Mouse (Mus musculus) common myeloid progenitor, adult 5-6 weeks (primary cell): ENCODE data around the gene Ece1. TPM values are rescaled to one million over a fixed set of nuclear protein-coding genes. Genes with fewer than 3 reads are reported as not detected.

ENCODE experiments used
- ATAC-seq: replicated peaks from 2 replicates; pipeline ENCODE4 v1.8.0; 2016; ENCODE audit warnings: low read depth, mild to moderate bottlenecking, moderate TSS enrichment, inconsistent platforms; ENCODE audit not compliant: poor library complexity, severe bottlenecking
- total RNA-seq: library from RNA; stranded (forward); fragments of 200-1000, 187-1606 nt; gene quantifications from 2 replicates; pipeline ENCODE4 v1.2.3, GENCODE M21; 2017

Ece1 gene
- total RNA-seq, 1 experiment from 2014 or later = 8.9 TPM

DNA sequence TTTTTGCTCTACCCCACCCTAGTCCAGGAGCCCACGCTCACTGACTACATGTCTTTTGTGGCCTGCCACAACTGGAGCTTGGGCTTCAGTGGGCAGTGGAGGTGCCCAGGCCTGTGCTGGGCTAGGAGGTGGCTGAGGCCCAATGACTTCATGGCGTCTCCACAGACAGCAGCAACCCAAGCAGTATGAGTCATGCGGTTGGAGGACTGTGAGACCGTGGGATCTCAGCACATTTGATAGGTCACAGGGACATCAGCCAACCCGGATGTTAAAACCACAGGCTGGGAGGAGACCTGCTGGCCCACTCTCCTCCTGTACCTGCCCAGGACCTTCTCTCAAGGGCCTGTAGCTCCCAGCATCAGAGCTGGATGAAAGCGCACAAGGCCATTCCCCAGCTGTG, 8.2 kb upstream of the Ece1 start:
- peak; percentile 76 for ATAC-seq

DNA sequence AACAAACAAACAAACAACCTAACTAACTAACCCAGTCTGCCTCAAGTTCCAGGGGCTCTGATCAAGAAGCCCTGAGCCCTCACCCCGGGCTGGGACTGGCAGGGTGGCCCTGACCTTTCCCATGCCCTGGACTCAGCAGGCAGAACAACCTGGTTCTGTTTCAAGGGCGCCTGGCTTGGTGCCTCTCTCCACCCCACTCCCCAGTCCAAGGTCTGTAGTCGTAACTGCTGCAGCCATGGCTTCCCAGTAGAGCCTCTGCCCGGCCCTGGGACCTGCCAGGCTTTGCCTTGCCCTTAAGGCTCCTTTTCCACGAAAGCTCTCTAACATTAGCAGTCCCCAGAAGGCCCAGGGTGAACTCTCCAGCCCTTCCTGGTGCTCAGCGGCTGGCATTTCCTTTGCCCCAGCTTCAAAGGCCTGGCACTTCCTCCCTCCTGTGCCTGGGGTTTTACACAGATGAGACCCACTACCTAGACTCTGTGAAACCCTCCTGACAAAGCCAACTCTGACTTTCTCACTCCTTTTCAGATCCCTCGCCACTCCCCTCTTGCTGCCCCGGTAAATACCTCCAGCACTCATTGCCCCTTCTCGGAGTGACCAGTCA, 6.2 kb upstream of the Ece1 start:
- ATAC-seq = no peak

DNA sequence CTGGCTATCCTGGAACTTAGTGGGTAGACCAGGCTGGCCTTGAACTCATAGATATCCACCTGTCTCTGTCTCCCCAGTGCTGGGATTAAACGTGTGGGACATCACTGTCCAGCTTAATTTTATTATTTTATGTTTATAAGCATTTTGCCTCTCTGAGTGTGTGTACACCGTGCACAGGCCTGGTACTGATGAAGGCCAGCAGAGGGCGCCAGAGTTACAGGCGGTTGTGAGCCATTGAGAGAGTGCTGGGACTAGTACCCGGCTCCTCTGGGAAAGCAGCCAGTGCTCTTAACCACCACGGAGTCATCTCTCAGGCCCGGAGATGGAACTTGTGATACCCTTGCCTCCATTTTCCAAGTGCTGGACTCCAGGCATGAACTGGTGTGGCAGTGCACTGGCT, 4.9 kb upstream of the Ece1 start:
- ATAC-seq = no peak

DNA sequence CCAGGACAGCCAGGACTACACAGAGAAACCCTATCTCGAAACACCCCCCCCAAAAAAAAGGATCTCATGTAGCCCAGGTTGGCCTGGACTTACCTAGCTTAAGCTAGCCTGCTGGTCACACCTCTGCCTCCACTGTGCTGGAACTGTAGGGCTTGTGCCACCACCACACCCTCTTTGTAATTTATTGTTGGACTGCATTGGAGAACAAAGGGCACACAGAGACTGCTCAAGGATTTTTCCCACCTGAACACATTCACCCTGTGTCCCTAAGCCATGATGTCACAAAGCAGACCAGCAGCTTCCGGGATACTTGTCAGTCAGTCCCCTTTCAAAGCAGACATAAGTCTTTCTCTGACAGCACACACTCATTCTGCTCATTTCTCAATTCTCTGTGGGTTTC, 3.7 kb upstream of the Ece1 start:
- no peak for ATAC-seq

DNA sequence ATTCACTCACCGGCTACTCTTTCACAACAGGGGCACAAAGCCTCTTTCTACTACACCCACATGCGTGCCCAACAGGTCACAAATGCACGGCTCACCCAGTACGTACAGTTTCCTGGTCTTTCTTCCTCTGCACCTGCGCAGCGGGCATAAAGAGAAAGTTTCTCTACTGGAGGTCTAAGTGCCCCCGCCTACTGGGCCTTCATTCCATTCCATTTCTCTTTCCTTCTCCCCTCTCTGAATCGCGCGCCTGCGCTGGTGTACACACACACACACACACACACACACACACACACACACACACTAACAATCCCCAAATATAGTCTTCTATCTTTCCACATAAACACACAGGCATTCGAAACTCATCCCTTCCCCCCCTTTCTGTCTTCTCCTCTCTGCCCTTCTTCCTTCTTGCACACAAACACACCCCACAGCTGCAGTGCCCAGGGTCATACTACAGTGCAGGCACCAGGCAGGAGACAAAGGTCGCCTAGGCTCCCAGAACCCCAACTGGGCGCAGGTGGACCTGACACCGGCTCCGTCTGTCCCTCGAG, 501 bp upstream of the Ece1 start:
- peak; percentile 47 for ATAC-seq

DNA sequence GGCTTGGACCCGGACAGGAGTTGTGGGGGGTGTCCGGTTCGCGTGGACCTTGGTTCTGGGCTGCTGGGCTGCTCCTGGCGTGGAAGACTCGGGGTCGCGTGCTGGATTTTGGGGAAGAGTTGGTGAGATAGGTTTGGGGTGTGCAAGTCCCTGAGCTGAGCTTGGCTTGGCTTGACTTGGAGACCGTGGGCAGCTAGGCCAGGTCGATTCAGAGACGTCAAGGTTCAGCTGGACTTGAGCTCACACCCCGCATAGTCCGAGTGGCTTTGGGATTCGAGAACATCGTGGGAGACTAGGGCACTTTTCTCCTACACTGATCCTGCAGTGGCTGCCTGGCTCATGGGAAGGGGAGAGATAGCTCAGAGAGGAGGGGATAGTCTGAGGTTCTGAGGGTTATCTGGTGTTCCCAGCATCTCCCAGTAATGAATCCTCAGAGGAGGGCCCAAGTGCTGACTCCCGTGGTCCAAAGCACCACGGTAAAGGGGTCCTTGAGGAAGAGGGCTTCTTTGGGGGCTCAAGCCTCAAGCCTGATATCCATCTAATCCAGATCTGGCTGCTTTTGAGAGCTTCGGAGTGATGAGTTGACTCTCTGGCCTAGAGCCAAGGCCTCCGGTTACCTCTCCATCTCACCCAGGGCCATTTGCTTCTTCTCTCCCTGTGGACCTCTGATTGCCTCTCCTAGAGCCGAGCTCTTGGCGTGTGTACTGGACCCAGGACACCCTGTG, 641 bp downstream of the Ece1 start:
- ATAC-seq = no peak

DNA sequence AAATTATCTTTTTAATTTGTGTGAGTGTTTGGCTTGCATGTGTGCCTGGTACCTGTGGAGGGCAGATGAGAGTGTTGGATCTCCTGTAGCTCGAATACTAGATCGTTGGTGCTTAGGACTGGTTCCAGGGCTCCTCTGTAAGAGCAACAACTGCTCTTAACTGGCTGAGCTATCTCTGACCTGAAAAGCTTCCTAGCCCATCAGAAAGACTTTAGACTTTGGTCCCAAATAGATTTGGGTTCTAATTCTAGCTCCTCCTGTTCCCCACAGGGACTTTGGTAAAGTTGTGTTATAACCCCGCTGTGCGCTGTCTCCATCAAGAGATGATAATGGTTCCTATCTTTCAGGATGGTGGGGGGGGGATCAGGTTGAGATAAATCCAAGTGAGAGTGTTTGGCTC, 2.0 kb downstream of the Ece1 start:
- no peak for ATAC-seq

DNA sequence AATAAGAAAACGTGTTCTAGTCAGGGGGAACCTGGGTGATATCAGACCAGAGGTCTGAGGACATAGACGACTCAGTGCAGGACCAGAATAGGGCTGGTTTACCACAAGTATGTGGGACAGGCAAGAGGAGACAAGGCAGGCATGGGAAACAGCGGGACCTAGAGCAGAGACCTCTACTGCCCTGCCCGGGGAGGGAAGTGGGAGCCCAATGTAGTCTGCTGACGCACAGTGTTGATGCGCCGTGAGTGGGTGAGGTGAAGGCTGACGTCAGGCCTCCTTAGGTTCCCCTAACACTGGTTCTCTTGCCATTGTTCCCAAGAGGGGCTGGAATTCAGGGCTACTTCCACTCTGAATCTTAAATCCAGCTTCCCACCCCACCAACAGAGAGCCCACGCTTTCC, 2.7 kb downstream of the Ece1 start:
- peak; percentile 19; the same call in 1 of the 2 replicates for ATAC-seq

DNA sequence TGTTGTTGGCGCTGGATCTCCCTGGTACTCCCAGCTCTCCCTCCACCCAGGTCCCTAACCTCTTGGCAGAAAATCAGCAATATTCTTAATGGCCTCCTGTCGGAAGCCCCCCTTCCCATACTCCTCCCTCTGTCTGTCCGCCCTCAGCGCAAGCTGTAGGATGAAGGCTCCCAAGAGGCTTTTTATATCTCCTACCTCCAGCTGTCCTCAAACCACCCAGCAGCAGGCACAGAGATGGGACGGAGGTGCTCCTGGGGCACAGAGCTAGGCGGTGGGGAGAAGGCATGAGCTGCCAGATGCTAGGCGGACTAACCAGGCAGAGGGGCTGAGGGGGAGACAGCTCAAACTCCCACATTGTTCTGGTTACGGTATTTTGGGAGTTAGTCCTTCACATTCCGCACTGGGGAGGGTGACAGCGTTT, 3.2 kb downstream of the Ece1 start:
- no peak for ATAC-seq

DNA sequence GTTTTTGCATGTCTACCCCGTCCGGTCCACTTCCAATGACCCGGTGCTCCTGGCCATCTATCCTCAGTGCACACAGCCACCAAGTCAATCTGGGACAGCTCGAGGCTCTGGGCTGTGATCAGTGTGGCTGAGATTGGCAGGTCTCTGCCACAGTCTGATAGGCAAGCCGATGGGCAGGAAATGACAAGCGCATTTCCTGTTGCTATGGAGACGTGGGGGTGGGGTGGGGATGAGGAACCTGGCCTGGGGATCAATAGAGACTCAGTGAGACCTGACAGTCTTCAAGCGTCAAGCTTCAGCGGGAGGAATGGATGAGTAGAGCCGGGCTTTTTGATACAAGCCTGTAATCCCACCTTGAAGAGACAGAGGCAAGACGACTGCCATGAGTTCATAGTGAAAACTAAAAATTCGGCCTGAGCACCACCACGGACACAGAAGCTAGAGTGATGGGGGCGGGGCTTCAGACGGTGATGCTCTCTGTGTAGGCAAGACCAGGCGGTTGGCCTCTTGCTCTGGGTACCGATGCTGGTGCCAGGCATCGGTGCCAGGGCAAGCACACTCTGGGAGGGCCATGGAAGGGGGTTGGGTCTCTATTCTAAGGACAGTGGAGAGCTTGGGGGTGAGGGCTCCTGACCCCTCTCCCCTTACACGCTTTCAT, 4.3 kb downstream of the Ece1 start:
- ATAC-seq = peak; percentile 7; the same call in 1 of the 2 replicates

DNA sequence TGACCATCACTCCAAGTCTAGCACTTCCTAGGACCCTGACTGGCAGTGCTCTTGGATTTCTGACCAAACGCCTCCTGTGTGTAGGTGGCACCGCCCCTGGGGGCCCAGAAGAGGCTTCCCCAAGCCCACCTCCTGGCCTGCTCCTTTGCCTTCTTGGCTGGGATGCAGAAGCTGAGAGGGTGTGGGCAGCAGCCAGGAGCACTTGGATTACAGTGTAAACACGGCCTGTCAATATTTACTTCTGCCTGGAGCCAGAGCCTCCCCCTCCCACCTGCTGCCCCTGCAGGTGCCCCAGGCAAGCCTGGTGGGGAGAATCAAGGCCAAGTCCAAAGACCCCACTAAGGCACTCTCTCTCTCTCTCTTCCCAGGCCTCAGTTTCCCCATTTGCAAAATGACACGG, 5.2 kb downstream of the Ece1 start:
- ATAC-seq = no peak

DNA sequence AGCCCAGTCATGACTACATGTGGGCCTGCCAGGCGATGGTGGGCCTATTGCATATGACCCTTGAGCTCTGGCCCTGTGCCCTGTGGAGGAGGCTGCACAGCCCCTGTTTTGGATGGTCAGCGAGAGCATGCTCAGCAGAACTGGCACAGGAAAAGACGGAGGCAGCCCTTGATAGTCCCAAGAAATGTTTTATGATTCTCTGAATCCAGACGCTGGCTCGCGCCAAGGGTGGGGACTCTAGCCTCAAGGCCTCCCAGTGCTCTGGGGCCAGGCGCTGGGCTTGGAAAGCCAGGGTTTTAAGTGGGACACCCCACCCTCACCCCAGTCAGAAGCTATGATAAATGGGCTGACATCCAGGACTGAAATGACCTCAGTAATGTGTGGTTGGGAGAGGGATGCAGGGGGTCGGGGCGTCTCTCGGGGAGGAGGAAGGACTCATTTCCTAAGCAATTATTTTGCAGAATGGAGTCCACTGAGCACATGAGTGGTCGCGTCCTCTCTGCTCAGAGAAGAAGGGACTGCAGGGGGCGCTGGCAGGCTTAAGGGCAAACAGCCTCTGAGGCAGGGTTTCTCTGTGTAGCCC, 5.7 kb downstream of the Ece1 start:
- no peak for ATAC-seq

DNA sequence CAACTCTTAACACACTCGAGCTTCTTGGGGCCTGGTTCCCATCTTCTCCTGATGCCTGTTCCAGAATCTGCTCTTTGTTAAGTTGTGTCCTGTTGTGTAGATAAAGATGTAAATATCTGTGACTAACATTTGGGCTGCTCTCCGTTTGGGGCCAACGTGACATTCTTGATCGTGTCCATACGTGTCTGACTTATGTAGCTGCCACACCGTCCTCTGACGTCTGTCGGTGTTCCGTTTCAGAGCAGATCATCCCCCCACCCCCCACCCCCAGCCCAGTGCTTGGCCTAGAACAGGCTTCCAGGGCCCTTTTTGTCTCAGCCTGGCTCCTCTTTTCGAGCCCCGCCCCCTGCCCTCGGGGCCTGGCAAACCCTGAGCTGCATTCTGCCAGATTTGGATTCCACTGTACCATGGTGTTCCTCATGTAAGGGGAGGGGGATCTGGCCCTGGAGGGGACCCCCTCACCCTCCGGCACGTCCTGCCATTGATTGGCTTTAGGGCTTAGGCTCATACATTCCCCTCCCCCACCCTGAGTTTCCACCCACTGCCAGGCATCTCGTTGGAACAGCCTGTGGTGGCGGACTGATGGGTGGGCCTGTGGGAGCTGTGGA, 7.7 kb downstream of the Ece1 start:
- ATAC-seq = no peak

DNA sequence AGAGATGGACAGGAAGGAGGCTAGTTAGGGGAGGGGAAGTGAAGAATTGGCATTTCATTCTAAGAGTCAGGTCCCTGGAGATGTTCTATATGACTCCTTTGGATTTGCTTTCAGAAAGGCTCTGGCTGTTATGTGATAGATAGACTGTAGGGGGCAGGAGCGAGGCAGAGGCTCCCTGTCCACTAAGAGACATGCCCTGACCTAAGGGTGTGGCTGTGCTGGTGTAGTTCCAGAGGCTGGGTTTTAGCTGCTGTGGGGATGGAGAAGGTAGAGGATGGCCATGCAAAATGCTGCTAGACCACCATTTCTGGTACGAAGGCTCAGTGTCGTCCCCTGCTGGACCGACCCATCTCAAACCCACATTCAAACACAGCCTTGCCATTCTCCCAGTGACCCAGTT, 8.9 kb downstream of the Ece1 start:
- ATAC-seq = no peak

DNA sequence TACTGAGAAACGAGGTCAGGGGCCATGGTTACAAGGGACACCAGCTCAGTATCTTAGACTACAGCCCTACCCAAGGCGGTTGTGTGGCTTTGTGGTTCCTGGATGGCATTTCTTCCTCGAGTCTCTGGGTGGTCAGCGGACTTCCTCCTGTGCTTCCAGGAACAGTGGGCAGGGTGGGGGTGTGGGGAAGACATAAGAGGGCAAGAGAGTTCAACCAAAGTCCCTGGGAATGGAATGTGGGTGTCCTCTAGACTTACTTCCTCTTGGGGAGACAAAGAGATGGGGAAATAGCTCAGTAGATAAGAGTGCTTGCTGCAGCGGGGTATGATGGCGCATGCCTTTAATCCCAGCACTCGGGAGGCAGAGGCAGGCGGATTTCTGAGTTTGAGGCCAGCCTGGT, 9.4 kb downstream of the Ece1 start:
- peak; percentile 59 for ATAC-seq

DNA sequence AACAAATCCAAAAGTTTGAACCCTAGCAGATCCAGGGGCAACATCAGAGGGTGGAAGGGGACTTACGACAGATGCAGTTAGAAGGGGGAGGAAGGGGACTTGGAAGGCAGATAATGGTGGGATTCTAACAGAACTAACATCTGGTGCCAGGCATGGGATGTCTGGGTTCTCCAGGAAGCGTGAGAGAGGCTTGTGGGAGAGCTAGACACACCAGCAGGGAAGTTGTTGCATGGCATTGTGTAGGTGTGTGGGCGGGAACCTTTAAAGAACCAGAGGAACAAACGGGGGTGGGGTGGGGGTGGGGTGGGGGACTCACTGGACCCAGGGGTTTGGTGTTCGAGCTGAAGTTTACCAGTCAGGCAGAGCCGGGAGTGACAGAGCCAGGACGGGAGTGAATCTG, 12.3 kb downstream of the Ece1 start:
- no peak for ATAC-seq

DNA sequence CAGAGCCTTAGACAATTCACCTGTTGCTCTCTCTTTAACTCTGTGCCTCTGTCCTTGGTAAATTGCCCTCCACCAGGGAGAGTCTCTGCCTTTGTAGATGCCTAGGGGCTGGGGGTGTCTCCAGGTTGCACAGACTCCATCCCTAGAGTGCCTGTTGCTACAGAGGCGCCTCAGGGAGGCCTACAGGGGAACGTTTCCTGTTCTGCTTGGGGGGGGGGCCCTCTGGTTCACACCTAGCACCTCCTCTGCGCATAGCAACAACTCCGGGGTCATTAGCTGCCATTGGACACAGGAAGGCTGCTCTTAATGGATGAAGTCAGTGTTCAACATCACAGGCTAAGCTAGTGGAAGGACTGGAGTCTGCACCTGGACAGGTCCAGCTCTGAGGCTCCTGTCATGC, 12.8 kb downstream of the Ece1 start:
- no peak for ATAC-seq

DNA sequence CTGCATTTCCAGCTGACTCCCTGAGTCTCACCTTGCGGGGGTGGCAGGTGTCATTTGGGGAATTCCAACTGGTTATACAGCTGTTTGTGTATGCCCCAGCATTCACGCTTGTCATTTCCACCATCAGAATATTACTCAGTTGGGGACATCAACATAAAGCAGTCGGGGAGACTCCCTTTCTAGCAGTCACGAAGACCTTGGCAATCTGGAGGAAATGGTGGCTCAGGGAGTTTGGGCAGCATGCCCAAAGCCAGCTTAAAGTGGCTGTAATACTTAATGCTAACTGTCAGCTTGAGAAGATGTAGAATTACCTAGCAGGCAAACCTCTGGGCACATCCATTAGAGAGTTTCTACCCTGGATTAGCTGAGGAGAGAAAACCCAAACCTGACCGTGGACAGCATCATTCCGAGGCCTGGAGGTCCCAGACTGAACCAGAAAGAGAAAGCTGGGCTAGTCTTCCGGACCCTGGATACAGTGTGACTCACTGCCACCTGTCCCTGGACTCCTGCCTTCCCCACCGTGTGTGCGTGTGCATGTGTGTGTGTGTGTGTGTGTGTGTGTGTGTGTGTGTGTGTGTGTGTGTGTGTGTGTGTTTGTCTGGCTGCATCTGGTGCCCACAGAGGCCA, 13.5 kb downstream of the Ece1 start:
- no peak for ATAC-seq

DNA sequence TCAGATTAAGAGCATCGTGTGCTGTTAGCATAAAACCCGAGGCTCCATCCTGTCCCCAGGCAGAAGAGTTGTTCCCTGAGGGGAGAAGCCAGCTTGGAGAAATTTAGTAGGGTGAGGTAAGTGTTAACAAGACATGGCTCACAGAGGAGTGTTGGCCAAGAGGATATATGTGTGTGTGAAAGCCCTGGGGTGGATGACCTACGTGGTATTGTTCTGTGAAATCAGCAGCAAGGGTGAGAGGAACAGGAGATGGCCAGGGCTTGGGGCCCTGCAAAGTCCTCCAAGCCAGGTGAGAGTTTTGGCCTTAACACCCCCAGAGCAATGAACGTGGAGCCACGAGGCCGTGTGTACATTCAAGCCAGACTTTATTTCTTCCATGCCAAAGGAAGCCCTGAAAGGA, 14.8 kb downstream of the Ece1 start:
- ATAC-seq = no peak

DNA sequence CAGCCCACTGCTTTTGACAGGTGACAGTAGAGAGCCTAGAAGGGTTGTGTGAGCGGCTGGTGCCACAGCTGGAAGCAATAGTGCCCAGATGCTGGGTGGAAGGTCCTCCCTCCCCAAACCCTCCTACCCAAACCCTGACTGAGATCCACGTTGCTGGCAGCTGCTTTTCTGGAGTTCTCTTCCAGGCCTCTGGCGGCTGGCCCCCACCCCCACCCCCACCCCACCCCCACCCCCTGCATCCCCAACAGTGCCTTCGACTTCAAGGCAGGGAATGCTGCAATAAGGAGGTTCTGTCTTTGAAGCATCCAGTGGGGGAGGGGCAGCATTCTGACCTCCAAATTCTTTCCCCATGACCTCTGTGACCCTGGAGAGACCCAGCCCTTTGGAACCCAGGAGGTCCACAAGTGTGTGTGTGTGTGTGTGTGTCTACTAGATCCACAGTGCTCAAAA, 15.4 kb downstream of the Ece1 start:
- ATAC-seq = no peak
